Mouse (Mus musculus) midbrain, embryonic 16.5 days (tissue): ENCODE measurements around the gene Ctse. TPM values are rescaled to one million over a fixed set of nuclear protein-coding genes. Genes with fewer than 3 reads are reported as not detected.

Experiments used
- ATAC-seq: fragments of 200-750 bp; cut with Nextera tagmentation; 2 replicates; pipeline ENCODE4 v1.8.0; 2017; ENCODE audit warnings: moderate TSS enrichment
- H3K27ac ChIP-seq: fragments of 300-500 bp; sonication (generic); 2 replicates; pipeline ENCODE4 v1.5.1; 2014; ENCODE audit warnings: mild to moderate bottlenecking, low read length, mixed read lengths
- H3K27me3 ChIP-seq: fragments of 300-500 bp; sonication (generic); 2 replicates; pipeline ENCODE4 v1.6.1; 2014; ENCODE audit warnings: low read depth, low read length, mixed read lengths; ENCODE audit not compliant: control insufficient read depth, insufficient read depth
- H3K36me3 ChIP-seq: fragments of 300-500 bp; sonication (generic); 2 replicates; pipeline ENCODE4 v1.6.1; 2014; ENCODE audit warnings: mild to moderate bottlenecking, low read length, moderate library complexity, mixed read lengths; ENCODE audit not compliant: control insufficient read depth, insufficient read depth
- H3K4me1 ChIP-seq: fragments of 300-500 bp; sonication (generic); 2 replicates; pipeline ENCODE4 v1.6.1; 2014; ENCODE audit warnings: mild to moderate bottlenecking, low read length, mixed read lengths; ENCODE audit not compliant: control insufficient read depth, insufficient read depth
- H3K4me2 ChIP-seq: fragments of 300-500 bp; sonication (generic); 2 replicates; pipeline ENCODE4 v1.6.1; 2014; ENCODE audit warnings: mild to moderate bottlenecking, low read length, mixed read lengths
- H3K4me3 ChIP-seq: fragments of 300-500 bp; sonication (generic); 2 replicates; pipeline ENCODE4 v1.5.1; 2014; ENCODE audit warnings: low read depth, mild to moderate bottlenecking, low read length, moderate library complexity, mixed read lengths
- H3K9ac ChIP-seq: fragments of 300-500 bp; sonication (generic); 2 replicates; pipeline ENCODE4 v1.6.1; 2014; ENCODE audit warnings: low read depth, low read length, mixed read lengths
- H3K9me3 ChIP-seq: fragments of 300-500 bp; sonication (generic); replicated peaks from 2 replicates; pipeline ENCODE4 v1.6.1; 2014; ENCODE audit warnings: mild to moderate bottlenecking, low read length, mixed read lengths; ENCODE audit not compliant: control insufficient read depth, poor library complexity, severe bottlenecking
- WGBS: fragments of 180-500 bp; shearing (Covaris S2); extraction: QIAGEN DNeasy Blood & Tissue Kit; methylation state at CpG from one replicate; pipeline ENCODE4 v1.1.7; 2014; 5-methylcytosine and 5-hydroxymethylcytosine counted together
- polyA plus RNA-seq: library from polyadenylated mRNA; unstranded; fragments of >200 nt; fragmentation: Nextera tagmentation; extraction: Ambion mirVana; gene quantifications from 2 replicates; pipeline ENCODE4 v1.2.1, GENCODE M21; 2015

Ctse gene
- polyA plus RNA-seq, result not detected in 2 replicates

- Histone ChIP-seq H3K4me2 (no peak within 1 kb of the TSS), H3K27ac (no peak within 1 kb of the TSS), H3K9ac (no peak within 1 kb of the TSS), H3K4me3 (no peak within 1 kb of the TSS), H3K4me1 (no peaks in the 10 kb centered on the region), H3K36me3 (no peaks in the 10 kb centered on the region), H3K9me3 (no peaks in the 10 kb centered on the region), H3K27me3 (no peaks in the 10 kb centered on the region)
- WGBS, result 86% methylated on average over 9 of the region's 9 CpGs
- ATAC-seq, result no peak
These were observed at the start of gene Ctse for GRCm38 (mm10) chr1:131637791-131638540. TSS of gene Ctse (plus strand) at chr1:131638306.

GRCm38 (mm10) chr1:131598905-131599304 is 39.2 kb upstream of the Ctse start, which contains the start of gene Avpr1b:
TSS of gene Avpr1b (plus strand) at chr1:131599239.
- WGBS, result 50% methylated on average over 12 of the region's 12 CpGs
- no peak for ATAC-seq
- H3K27me3 ChIP-seq, result no peaks in the 10 kb centered on the region

GRCm38 (mm10) chr1:131600314-131600713 is 37.8 kb upstream of the Ctse start:
- ATAC-seq, result no peak
- H3K27me3 ChIP-seq, result no peaks in the 10 kb centered on the region
- H3K4me1 ChIP-seq, result no peaks in the 10 kb centered on the region
- 35% methylated on average over 11 of the region's 11 CpGs for WGBS
- no peak overlapping the region for H3K4me3 ChIP-seq
- no peak overlapping the region for H3K9ac ChIP-seq
- no peaks in the 10 kb centered on the region for H3K9me3 ChIP-seq
- H3K4me2 ChIP-seq, result no peak overlapping the region
- no peak overlapping the region for H3K27ac ChIP-seq
- H3K36me3 ChIP-seq, result no peaks in the 10 kb centered on the region

More at GRCm38 (mm10) chr1:131598905-131599304, 39.2 kb upstream of the Ctse start, which contains the start of gene Avpr1b:
- Histone ChIP-seq H3K4me3 (no peak within 1 kb of the TSS), H3K9ac (no peak within 1 kb of the TSS), H3K36me3 (no peaks in the 10 kb centered on the region), H3K4me2 (no peak within 1 kb of the TSS), H3K9me3 (no peaks in the 10 kb centered on the region), H3K27ac (no peak within 1 kb of the TSS), H3K4me1 (no peaks in the 10 kb centered on the region)

GRCm38 (mm10) chr1:131606719-131607118 is 31.4 kb upstream of the Ctse start:
- H3K4me2 ChIP-seq, result no peak overlapping the region
- no peak for ATAC-seq
- no peaks in the 10 kb centered on the region for H3K36me3 ChIP-seq
- H3K9me3 ChIP-seq, result no peaks in the 10 kb centered on the region
- no peaks in the 10 kb centered on the region for H3K4me1 ChIP-seq
- H3K4me3 ChIP-seq, result no peak overlapping the region
- 86% methylated on average over 2 of the region's 2 CpGs for WGBS
- H3K27ac ChIP-seq, result no peak overlapping the region
- no peak overlapping the region for H3K9ac ChIP-seq
- no peaks in the 10 kb centered on the region for H3K27me3 ChIP-seq

GRCm38 (mm10) chr1:131612556-131613155 is 25.4 kb upstream of the Ctse start:
- 65% methylated on average over 4 of the region's 4 CpGs for WGBS
- Histone ChIP-seq H3K36me3 (no peaks in the 10 kb centered on the region), H3K27ac (no peak overlapping the region), H3K4me3 (no peak overlapping the region), H3K4me2 (no peak overlapping the region), H3K27me3 (no peaks in the 10 kb centered on the region), H3K9me3 (no peaks in the 10 kb centered on the region), H3K4me1 (no peaks in the 10 kb centered on the region), H3K9ac (no peak overlapping the region)
- ATAC-seq, result no peak

- Histone ChIP-seq H3K4me2 (no peak overlapping the region), H3K27ac (no peak overlapping the region), H3K36me3 (no peaks in the 10 kb centered on the region), H3K27me3 (no peaks in the 10 kb centered on the region), H3K4me3 (no peak overlapping the region), H3K9ac (no peak overlapping the region), H3K4me1 (no peaks in the 10 kb centered on the region), H3K9me3 (no peaks in the 10 kb centered on the region)
- no peak for ATAC-seq
- 77% methylated on average over 16 of the region's 16 CpGs for WGBS
These were observed 24.6 kb upstream of the Ctse start for GRCm38 (mm10) chr1:131613361-131614133.

GRCm38 (mm10) chr1:131614641-131615040 is 23.5 kb upstream of the Ctse start:
- Histone ChIP-seq H3K4me3 (no peak overlapping the region), H3K27me3 (no peaks in the 10 kb centered on the region), H3K9me3 (no peaks in the 10 kb centered on the region), H3K9ac (no peak overlapping the region), H3K27ac (no peak overlapping the region), H3K36me3 (no peaks in the 10 kb centered on the region), H3K4me1 (no peaks in the 10 kb centered on the region), H3K4me2 (no peak overlapping the region)
- WGBS, result 88% methylated on average over 6 of the region's 6 CpGs
- ATAC-seq, result no peak

GRCm38 (mm10) chr1:131616131-131616530 is 22.0 kb upstream of the Ctse start:
- H3K9me3 ChIP-seq, result no peaks in the 10 kb centered on the region
- no peak for ATAC-seq
- no peaks in the 10 kb centered on the region for H3K27me3 ChIP-seq
- WGBS, result 68% methylated on average over 1 of the region's 1 CpGs
- no peaks in the 10 kb centered on the region for H3K4me1 ChIP-seq
- no peaks in the 10 kb centered on the region for H3K36me3 ChIP-seq
- H3K4me3 ChIP-seq, result no peak overlapping the region
- H3K27ac ChIP-seq, result no peak overlapping the region
- no peak overlapping the region for H3K4me2 ChIP-seq
- H3K9ac ChIP-seq, result no peak overlapping the region
